Mouse (Mus musculus): ENCODE results near the gene Gpatch8. TPM values are rescaled to one million over a fixed set of nuclear protein-coding genes. Genes with fewer than 3 reads are reported as not detected.

Gpatch8 gene
- polyA plus RNA-seq, 1 experiment from 2014 or later, result 27.5 TPM

DNA sequence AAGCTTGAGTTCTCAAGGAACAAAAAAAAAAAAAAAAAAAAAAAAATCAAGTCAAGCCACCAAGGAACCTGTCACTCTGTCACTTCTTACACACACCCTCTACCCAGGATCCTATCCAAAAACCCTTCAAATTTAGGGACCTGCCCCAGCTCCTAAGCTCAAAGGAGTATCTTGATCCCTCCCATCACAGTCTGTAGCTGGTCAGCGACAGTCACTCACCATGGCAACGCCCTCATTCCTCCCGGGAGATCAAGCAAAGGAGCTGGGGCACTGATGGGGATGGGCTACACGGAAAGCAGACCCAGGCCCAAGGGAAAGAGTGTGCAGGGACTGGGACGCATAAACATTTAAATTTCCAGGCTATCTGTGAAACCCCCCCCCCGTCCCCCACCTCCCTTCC, 111.4 kb downstream of the Gpatch8 start:
- no peaks in the 10 kb centered on the region for H3K27me3 ChIP-seq
- ChIA-PET CTCF (interaction anchor here (1.9 to 2.9 kb wide), 2 partner anchors 10 to 14 kb away, joined by 6 to 11 read pairs; no protein-coding TSS in a partner anchor), POLR2A (interaction anchor here (0.6 to 1.5 kb wide), 3 partner anchors 8 to 271 kb away, joined by 4 to 6 read pairs (median 4); no protein-coding TSS in a partner anchor)
- DNase-seq (ENCODE audit: low read depth, low spot score) (no peak), ATAC-seq (no peak)
- no peak for TF ChIP-seq CTCF (IDR thresholded peaks at IDR 0.05)
- in situ Hi-C loops (cut with MboI; ENCODE audit: low pct_unique_long_range_greater_than_20kb), result no loop called here

DNA sequence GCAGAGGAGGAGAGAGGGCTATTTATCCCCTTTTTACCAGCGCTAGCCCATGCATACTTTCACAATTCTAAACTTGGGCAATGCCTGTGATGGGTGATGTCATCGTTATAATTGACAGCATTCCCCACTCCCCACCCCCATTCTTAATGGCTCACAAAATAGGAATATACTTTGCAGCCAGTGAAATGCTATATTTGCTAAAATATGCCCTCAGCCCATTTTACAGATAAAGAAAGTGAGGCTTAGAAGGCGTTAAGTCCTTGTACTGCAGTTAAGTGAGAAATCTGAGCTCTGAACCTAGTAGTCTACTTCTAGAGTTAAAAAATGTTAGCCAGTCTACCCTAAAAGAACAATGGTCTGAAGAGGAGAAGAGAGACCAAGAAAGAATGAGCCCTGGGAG, 111.9 kb downstream of the Gpatch8 start:
- POLR2A ChIA-PET, result interaction anchor here (0.6 to 1.3 kb wide), 4 partner anchors 20 to 341 kb away, joined by 3 to 6 read pairs (median 4); no protein-coding TSS in a partner anchor
- no peaks in the 10 kb centered on the region for H3K27me3 ChIP-seq
- no peak for TF ChIP-seq CTCF (IDR thresholded peaks at IDR 0.05)
- CTCF ChIA-PET, result no interaction called here
- ATAC-seq (no peak), DNase-seq (ENCODE audit: low read depth, low spot score) (no peak)
- in situ Hi-C loops (cut with MboI; ENCODE audit: low pct_unique_long_range_greater_than_20kb), result no loop called here

DNA sequence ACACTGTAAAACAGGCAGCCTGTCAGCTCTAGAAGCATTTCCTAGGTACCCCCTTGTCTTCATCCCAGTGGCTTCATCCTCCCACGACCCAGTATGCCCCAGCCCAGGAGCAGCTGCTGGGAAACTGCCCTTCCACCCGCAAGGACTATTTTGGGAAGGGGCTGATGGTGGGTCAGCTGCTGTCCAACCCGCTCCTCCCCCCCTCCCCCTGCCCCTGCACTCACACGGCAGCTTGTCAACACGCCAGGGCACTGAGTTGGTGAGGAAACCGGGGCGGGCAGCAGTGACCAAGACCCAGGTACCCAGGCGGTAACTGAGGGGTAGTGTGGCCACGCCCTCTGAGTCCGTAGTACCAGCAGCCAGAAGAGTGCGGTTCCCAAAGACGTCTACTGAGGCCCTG, 112.5 kb downstream of the Gpatch8 start:
- H3K27me3 ChIP-seq, result no peaks in the 10 kb centered on the region
- DNase-seq (ENCODE audit: low read depth, low spot score) (no peak), ATAC-seq (no peak)
- POLR2A ChIA-PET, result interaction anchor here (0.7 to 1.3 kb wide), 3 partner anchors 13 to 341 kb away, joined by 3 to 6 read pairs (median 3); partner anchors contain the start of gene Grn
- TF ChIP-seq CTCF (IDR thresholded peaks at IDR 0.05), result no peak
- CTCF ChIA-PET, result no interaction called here
- in situ Hi-C loops (cut with MboI; ENCODE audit: low pct_unique_long_range_greater_than_20kb), result no loop called here

DNA sequence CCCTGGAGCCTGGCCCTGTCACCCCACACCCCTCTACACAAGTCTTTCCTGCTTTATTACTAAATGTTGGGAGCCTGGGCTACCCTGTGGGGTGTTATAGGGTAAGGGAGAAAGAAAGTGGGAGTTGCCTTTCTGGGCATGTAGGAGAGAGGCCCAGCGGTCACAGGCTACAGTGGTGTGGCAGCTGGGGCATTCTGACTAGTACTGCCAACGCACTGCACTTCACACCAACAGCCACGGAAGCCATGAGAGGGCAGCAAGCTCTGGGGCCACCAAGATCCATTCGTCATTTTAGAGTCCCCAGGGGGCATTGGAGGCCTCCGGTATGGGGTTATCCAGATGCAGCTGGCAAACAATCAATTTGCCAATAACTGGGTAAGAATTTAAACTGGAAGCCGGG, 114.1 kb downstream of the Gpatch8 start:
- no peak for ATAC-seq
- ChIA-PET CTCF (interaction anchor here (1.5 kb wide), 1 partner anchor 11 kb away, joined by 5 read pairs; no protein-coding TSS in a partner anchor), POLR2A (interaction anchor here (0.7 kb wide), 2 partner anchors 10 to 816 kb away, joined by 3 read pairs; no protein-coding TSS in a partner anchor)
- in situ Hi-C loops (cut with MboI; ENCODE audit: low pct_unique_long_range_greater_than_20kb), result no loop called here
- no peaks in the 10 kb centered on the region for H3K27me3 ChIP-seq
- no peak for DNase-seq (ENCODE audit: low read depth, low spot score)
- no peak for TF ChIP-seq CTCF (IDR thresholded peaks at IDR 0.05)

DNA sequence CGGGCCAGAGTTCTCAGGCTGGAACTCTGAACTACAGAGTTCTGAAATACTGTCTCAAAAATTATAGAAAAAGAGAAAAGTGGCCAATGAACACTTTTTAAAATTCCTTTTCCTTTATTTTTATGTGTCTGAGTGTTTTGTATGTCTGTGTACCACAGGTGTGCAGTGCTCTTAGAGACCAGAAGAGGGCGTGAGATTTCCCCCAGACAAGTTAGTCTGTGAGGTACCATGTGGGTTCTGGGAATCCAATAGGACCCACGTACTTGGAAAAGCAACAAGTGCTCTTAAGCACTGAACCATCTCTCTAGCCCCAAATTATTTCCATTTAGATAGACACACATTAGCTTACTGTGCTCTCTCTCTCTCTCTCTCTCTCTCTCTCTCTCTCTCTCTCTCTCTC, 114.8 kb downstream of the Gpatch8 start:
- TF ChIP-seq CTCF (IDR thresholded peaks at IDR 0.05), result no peak
- ATAC-seq (no peak), DNase-seq (ENCODE audit: low read depth, low spot score) (no peak)
- H3K27me3 ChIP-seq, result no peaks in the 10 kb centered on the region
- ChIA-PET CTCF (interaction anchor here (1.5 kb wide), 1 partner anchor 11 kb away, joined by 5 read pairs; no protein-coding TSS in a partner anchor), POLR2A (no interaction called here)
- in situ Hi-C loops (cut with MboI; ENCODE audit: low pct_unique_long_range_greater_than_20kb), result no loop called here

DNA sequence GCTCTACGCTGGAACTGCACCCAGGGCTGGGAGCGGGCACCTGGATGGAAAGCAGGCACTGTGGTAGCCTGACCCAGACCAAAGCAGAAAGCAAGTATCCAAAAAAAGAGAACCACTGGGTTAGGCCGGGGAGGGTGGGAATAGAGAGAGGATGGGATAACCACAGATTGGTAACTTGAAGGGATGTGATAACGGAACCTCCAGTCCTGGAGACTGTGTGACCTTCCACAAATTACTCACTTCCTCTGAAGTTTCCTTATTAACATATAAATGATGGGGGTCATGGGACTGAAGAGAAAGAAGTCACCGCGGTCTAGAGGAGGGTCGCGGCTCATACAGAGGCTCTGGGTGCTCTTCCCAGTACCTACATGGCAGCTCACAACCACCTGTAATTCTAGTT, 115.9 kb downstream of the Gpatch8 start:
- DNase-seq (ENCODE audit: low read depth, low spot score) (no peak), ATAC-seq (no peak)
- TF ChIP-seq CTCF (IDR thresholded peaks at IDR 0.05), result no peak
- ChIA-PET POLR2A (no interaction called here), CTCF (no interaction called here)
- in situ Hi-C loops (cut with MboI; ENCODE audit: low pct_unique_long_range_greater_than_20kb), result no loop called here
- H3K27me3 ChIP-seq, result no peaks in the 10 kb centered on the region

DNA sequence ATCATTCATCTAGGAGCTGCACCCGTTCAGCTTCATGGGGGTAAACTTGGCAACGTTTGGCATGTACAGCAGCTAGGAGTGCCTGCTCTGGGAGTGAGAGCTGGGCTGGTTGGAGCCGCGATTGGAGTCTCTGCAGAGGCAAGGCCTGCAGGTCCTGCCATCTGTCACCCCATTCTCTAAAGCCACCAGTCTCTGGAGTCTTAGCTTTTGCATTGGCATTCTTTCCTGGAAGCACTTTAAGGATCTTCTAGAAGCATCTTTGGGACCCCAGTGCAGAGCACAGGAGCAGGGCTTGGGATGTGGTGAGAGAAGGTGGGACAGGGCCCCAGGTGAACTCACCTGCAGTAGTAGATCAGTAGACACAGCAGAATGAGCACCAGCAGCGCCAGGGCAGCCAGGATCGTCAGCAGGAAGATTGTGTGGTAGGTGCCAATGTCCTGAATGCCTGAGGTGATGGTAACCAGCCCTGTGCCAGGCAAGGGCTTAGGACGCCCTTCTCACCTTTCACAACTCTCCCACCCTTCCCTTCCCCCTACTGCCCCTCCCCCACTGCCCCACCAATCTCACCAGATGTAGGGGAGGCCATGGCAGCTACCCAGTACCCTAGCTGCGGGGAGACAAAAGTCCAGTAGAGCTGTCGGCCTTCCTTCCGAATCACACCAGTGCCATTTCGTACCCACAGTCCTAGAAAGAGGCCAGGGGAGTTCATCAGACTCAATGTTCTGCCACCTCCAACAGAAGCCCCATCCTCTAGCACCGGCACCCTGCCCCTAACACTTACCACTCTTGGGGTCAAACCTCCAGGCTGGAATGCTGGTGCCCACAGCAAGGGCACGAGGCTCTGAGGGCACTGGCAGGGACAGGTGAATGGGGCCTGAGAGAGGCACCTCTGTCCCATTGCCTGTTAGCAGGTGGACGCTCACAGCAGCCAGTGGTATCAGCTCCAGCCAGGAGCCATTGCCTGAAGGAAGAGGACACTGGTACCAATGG, 116.8 kb downstream of the Gpatch8 start:
- ChIA-PET POLR2A (no interaction called here), CTCF (no interaction called here)
- no peaks in the 10 kb centered on the region for H3K27me3 ChIP-seq
- no peak for TF ChIP-seq CTCF (IDR thresholded peaks at IDR 0.05)
- in situ Hi-C loops (cut with MboI; ENCODE audit: low pct_unique_long_range_greater_than_20kb), result no loop called here
- no peak for ATAC-seq
- DNase-seq (ENCODE audit: low read depth, low spot score), result no peak

DNA sequence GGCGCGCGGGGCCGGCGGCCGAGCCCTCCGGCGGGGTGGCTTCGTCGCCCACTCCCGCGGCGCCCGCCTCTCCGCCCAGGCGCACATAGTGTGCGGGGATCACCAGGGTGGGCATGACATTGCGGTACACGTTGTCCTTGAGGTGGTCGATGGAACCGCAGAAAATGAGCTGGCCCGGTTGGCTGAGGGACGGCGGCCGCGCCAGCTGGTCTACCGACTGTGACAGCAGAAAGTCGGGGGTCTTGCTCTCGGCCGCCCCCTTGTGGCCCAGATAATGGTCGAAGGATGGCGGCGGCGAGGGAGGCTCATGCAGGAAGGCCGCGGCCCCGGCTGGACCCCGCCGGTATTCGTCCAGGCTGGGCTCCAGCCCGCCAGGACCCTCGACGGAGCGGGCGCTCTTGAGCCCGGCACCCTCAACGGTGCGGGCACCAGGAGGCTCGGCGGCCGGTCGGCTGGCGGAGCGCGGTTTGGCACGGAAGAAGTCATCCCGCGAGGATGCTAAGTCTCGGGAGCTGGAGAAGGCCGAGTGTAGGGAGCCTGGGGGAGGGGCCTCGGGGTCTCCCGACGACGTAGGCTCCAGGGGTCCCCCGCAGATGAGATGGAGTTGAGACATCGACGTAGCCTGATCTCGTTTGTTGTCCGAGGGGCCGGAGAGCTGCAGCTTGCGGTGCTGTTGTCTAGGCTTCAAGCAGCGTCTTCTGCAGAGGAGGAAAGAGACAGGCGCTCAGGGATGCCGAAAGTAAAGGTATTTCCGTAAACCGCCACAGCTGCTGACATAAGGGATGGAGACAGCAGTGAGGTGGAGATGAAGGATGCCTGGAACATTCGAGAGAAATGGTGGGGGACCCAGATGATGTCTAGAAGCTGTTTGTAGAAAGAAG, 117.7 kb downstream of the Gpatch8 start:
- POLR2A ChIA-PET, result no interaction called here
- TF ChIP-seq CTCF (IDR thresholded peaks at IDR 0.05), result no peak
- in situ Hi-C loops (cut with MboI; ENCODE audit: low pct_unique_long_range_greater_than_20kb), result no loop called here
- DNase-seq (ENCODE audit: low read depth, low spot score) (no peak), ATAC-seq (no peak)
- CTCF ChIA-PET, result no interaction called here
- H3K27me3 ChIP-seq, result no peaks in the 10 kb centered on the region

DNA sequence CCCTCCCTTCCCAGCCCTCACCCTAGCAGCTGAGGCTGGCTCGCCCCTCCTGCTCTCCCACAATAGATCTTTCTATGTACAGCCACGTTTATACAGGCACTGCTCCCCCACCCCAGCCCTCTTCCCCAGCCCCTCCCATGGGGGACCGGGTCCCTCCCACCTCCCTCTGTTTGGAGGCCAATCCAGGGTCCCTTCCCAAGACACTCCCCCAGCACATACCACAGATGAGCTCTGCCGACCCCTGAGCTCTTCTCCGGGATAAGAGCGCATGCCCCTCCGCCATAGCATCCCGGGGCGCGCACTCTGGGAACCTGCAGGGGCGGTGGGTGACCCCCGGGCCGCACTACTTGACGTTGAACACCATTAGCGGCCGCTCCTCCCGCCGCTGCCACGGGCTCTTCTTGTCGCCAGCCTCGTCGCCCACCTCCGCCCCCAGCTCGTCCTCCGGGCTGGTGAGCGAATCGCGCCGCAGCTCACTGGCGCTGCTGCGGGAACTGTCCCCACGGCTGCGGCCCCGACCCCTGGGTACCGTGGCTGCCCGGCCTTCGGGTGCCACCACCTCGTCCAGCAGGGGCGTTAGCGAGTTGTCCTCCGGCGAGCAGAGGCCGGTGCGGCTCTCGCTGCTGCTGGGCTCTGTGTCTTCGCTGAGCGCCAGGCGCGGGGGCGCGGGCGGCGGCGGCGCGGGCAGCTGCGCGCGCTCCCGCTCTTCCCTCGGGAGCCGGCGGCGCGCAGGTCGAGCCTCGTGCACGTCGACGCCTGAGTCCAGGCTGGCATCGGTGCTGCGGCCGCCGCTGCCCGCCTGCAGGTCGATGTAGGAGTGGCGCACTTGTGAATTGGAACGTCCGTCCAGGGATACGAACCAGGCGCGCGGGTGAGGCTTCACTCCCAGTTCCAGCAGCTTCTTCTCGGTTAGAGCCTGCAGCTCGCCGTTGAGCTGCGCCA, 118.8 kb downstream of the Gpatch8 start:
- ATAC-seq (no peak), DNase-seq (ENCODE audit: low read depth, low spot score) (no peak)
- no peak for TF ChIP-seq CTCF (IDR thresholded peaks at IDR 0.05)
- ChIA-PET CTCF (interaction anchor here (1.4 kb wide), 1 partner anchor 128 kb away, joined by 3 read pairs; no protein-coding TSS in a partner anchor), POLR2A (interaction anchor here (1.2 kb wide), 1 partner anchor 8 kb away, joined by 6 read pairs; no protein-coding TSS in a partner anchor)
- in situ Hi-C loops (cut with MboI; ENCODE audit: low pct_unique_long_range_greater_than_20kb), result no loop called here
- no peaks in the 10 kb centered on the region for H3K27me3 ChIP-seq

Data from Patski (cell line).